Mouse (Mus musculus) liver, embryonic 16.5 days (tissue): Measurements from ENCODE around the gene Vps16. TPM values are rescaled to one million over a fixed set of nuclear protein-coding genes. Genes with fewer than 3 reads are reported as not detected.

Source experiments
- ATAC-seq: fragments of 200-750 bp; cut with Nextera tagmentation; 2 replicates; pipeline ENCODE4 v1.8.0; 2017; ENCODE audit warnings: low read depth, mild to moderate bottlenecking, moderate number of reproducible peaks, moderate library complexity
- H3K27ac ChIP-seq: fragments of 300-500 bp; sonication (generic); 2 replicates; pipeline ENCODE4 v1.5.1; 2014; ENCODE audit warnings: mild to moderate bottlenecking, low read length
- H3K27me3 ChIP-seq: fragments of 300-500 bp; sonication (generic); 2 replicates; pipeline ENCODE4 v1.6.1; 2014; ENCODE audit warnings: low read depth, low read length, mixed read lengths; ENCODE audit not compliant: control insufficient read depth, insufficient read depth
- H3K36me3 ChIP-seq: fragments of 300-500 bp; sonication (generic); 2 replicates; pipeline ENCODE4 v1.6.1; 2014; ENCODE audit warnings: mild to moderate bottlenecking; ENCODE audit not compliant: control insufficient read depth, insufficient read depth
- H3K4me1 ChIP-seq: fragments of 300-500 bp; sonication (generic); 2 replicates; pipeline ENCODE4 v1.6.1; 2014; ENCODE audit warnings: low read depth, low read length, mixed read lengths; ENCODE audit not compliant: control insufficient read depth
- H3K4me2 ChIP-seq: fragments of 300-500 bp; sonication (generic); 2 replicates; pipeline ENCODE4 v1.6.1; 2014; ENCODE audit warnings: low read depth, low read length, mixed read lengths
- H3K4me3 ChIP-seq: fragments of 300-500 bp; sonication (generic); 2 replicates; pipeline ENCODE4 v1.5.1; 2014; ENCODE audit warnings: low read depth, mild to moderate bottlenecking, low read length
- H3K9ac ChIP-seq: fragments of 300-500 bp; sonication (generic); 2 replicates; pipeline ENCODE4 v1.6.1; 2014; ENCODE audit warnings: low read depth, low read length
- H3K9me3 ChIP-seq: fragments of 300-500 bp; sonication (generic); replicated peaks from 2 replicates; pipeline ENCODE4 v1.6.1; 2016; ENCODE audit warnings: low read length; ENCODE audit not compliant: control insufficient read depth
- WGBS: fragments of 180-500 bp; shearing (Covaris S2); extraction: QIAGEN DNeasy Blood & Tissue Kit; methylation state at CpG from one replicate; pipeline ENCODE4 v1.1.7; 2014; ENCODE audit not compliant: insufficient replicate concordance; 5-methylcytosine and 5-hydroxymethylcytosine counted together
- polyA plus RNA-seq: library from polyadenylated mRNA; unstranded; fragments of >200 nt; fragmentation: Nextera tagmentation; extraction: Ambion mirVana; gene quantifications from 2 replicates; pipeline ENCODE4 v1.2.1, GENCODE M21; 2015

Gene Vps16
- polyA plus RNA-seq, 1 experiment from 2014 or later: 33.0 TPM

DNA sequence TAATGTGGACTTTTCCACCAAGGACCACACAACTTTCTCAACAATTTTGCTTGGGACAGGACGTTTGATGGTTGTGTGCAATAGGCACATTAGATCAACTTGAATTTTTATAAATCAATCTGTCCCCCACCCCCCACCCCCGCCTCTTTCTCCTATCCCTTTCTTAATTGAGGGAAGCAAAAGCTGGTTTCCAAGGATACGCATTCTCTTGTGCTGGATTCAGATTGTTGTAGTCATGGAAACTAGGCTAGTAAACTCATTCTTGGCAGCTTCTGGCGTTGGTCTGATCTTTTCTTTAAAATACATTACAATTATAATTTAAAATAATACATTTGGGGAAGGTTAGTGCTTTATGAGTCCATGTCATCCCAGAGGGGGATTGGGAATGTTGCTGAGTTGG lies 45.2 kb downstream of the Vps16 start:
- H3K36me3 ChIP-seq: no peaks in the 10 kb centered on the region
- H3K4me3 ChIP-seq: no peak overlapping the region
- H3K27me3 ChIP-seq: no peaks in the 10 kb centered on the region
- no peak overlapping the region for H3K4me2 ChIP-seq
- no peaks in the 10 kb centered on the region for H3K9me3 ChIP-seq
- no peak overlapping the region for H3K27ac ChIP-seq
- 65% methylated on average over 4 of the region's 4 CpGs for WGBS
- H3K4me1 ChIP-seq: peaks cover 25% of the 10 kb centered on the region
- H3K9ac ChIP-seq: no peak overlapping the region
- no peak for ATAC-seq

GRCm38 (mm10) chr2:130469935-130470334 lies 45.8 kb downstream of the Vps16 start:
- ATAC-seq: peak; percentile 95
- Histone ChIP-seq H3K27me3 (no peaks in the 10 kb centered on the region), H3K27ac (no peak overlapping the region), H3K36me3 (no peaks in the 10 kb centered on the region), H3K4me3 (no peak overlapping the region), H3K9me3 (no peaks in the 10 kb centered on the region), H3K4me2 (no peak overlapping the region), H3K4me1 (peaks cover 27% of the 10 kb centered on the region), H3K9ac (no peak overlapping the region)
- 28% methylated on average over 2 of the region's 2 CpGs for WGBS

- H3K4me3 ChIP-seq: no peak overlapping the region
- no peaks in the 10 kb centered on the region for H3K9me3 ChIP-seq
- H3K9ac ChIP-seq: no peak overlapping the region
- ATAC-seq: no peak
- WGBS: 17% methylated on average over 8 of the region's 8 CpGs
- no peak overlapping the region for H3K27ac ChIP-seq
- peaks cover 18% of the 10 kb centered on the region for H3K4me1 ChIP-seq
- H3K36me3 ChIP-seq: no peaks in the 10 kb centered on the region
- no peak overlapping the region for H3K4me2 ChIP-seq
- no peaks in the 10 kb centered on the region for H3K27me3 ChIP-seq
These were observed 48.9 kb downstream of the Vps16 start for GRCm38 (mm10) chr2:130472908-130473510.

- Histone ChIP-seq H3K9ac (no peak overlapping the region), H3K27me3 (no peaks in the 10 kb centered on the region), H3K4me1 (peaks cover 3% of the 10 kb centered on the region), H3K36me3 (no peaks in the 10 kb centered on the region), H3K27ac (no peak overlapping the region), H3K4me3 (no peak overlapping the region), H3K4me2 (no peak overlapping the region), H3K9me3 (no peaks in the 10 kb centered on the region)
- no peak for ATAC-seq
- 78% methylated on average over 11 of the region's 11 CpGs for WGBS
These were observed 51.6 kb downstream of the Vps16 start for GRCm38 (mm10) chr2:130475764-130476163.

DNA sequence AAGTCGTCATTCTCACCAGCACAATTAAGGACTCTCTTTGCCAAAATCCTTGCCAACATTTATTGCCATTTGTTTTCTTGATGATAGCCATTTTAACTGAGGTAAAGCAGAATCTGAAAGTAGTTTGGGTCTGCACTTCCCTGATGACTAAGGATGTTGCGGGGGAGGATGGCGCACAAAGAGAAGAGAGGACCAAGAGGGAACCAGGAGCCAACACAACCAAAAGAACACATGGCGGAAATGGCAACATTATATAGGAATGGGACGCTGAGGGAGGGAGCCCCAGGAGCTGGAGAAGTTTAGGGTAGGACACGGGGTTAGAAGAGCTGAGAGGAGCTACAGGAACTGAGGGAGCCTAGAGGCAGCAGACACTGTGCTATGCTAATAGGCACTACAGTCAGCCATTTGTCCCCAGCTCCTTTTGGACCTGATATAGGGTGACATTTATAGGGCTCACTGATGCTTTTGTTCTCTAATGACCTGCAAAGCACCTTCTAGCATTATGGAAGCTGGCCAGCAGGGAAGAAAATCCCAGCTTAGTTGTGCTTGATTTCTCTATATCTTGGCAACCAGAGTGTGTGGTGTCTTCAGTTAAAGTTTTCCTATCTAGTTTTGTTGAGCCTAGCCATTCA lies 52.6 kb downstream of the Vps16 start:
- Histone ChIP-seq H3K4me3 (no peak overlapping the region), H3K9me3 (no peaks in the 10 kb centered on the region), H3K36me3 (no peaks in the 10 kb centered on the region), H3K27ac (no peak overlapping the region), H3K27me3 (no peaks in the 10 kb centered on the region), H3K4me1 (peaks cover 3% of the 10 kb centered on the region), H3K4me2 (no peak overlapping the region), H3K9ac (no peak overlapping the region)
- WGBS: 71% methylated on average over 6 of the region's 6 CpGs
- ATAC-seq: no peak

- no peaks in the 10 kb centered on the region for H3K27me3 ChIP-seq
- H3K27ac ChIP-seq: no peak overlapping the region
- H3K9me3 ChIP-seq: no peaks in the 10 kb centered on the region
- 77% methylated on average over 4 of the region's 4 CpGs for WGBS
- H3K4me3 ChIP-seq: no peak overlapping the region
- H3K9ac ChIP-seq: no peak overlapping the region
- H3K4me2 ChIP-seq: no peak overlapping the region
- no peaks in the 10 kb centered on the region for H3K36me3 ChIP-seq
- ATAC-seq: no peak
- no peaks in the 10 kb centered on the region for H3K4me1 ChIP-seq
These were observed 58.0 kb downstream of the Vps16 start for GRCm38 (mm10) chr2:130482177-130482576.

GRCm38 (mm10) chr2:130482700-130483099 lies 58.6 kb downstream of the Vps16 start:
- WGBS: 87% methylated on average over 3 of the region's 3 CpGs
- ATAC-seq: no peak
- no peak overlapping the region for H3K4me3 ChIP-seq

GRCm38 (mm10) chr2:130484206-130484605 lies 60.1 kb downstream of the Vps16 start:
- Histone ChIP-seq H3K9ac (no peak overlapping the region), H3K4me1 (no peaks in the 10 kb centered on the region), H3K27ac (no peak overlapping the region), H3K4me3 (no peak overlapping the region), H3K9me3 (no peaks in the 10 kb centered on the region), H3K36me3 (no peaks in the 10 kb centered on the region), H3K27me3 (no peaks in the 10 kb centered on the region), H3K4me2 (no peak overlapping the region)
- no peak for ATAC-seq
- 67% methylated on average over 1 of the region's 1 CpGs for WGBS

More at GRCm38 (mm10) chr2:130482700-130483099, 58.6 kb downstream of the Vps16 start:
- Histone ChIP-seq H3K4me2 (no peak overlapping the region), H3K36me3 (no peaks in the 10 kb centered on the region), H3K9me3 (no peaks in the 10 kb centered on the region), H3K4me1 (no peaks in the 10 kb centered on the region), H3K27ac (no peak overlapping the region), H3K9ac (no peak overlapping the region), H3K27me3 (no peaks in the 10 kb centered on the region)

DNA sequence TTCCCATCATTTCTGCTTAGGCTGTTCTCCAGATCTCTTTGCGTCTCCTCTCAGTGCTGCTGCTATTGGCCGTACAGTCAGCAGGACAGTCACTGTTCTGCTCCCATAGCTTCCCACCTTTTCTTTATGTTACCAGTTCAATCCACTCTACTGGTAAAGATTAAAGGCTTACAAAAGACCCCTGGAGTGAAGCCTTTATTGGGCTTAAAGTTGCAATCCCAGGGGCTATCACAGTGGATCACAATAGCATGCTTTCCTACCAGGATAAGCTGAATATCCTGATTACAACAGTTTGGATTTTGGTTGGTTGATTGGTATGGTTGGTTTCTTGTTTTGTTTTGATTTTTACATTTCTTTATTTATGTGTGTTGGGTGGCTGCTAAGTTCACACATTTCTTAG lies 63.9 kb downstream of the Vps16 start:
- Histone ChIP-seq H3K4me2 (no peak overlapping the region), H3K4me1 (no peaks in the 10 kb centered on the region; the same call in 1 of the 2 replicates), H3K27me3 (no peaks in the 10 kb centered on the region), H3K27ac (no peak overlapping the region), H3K9me3 (no peaks in the 10 kb centered on the region), H3K9ac (no peak overlapping the region), H3K4me3 (no peak overlapping the region), H3K36me3 (no peaks in the 10 kb centered on the region)
- no peak for ATAC-seq
- 87% methylated on average over 2 of the region's 2 CpGs for WGBS
